Mouse (Mus musculus): ENCODE results near the gene Thoc5. TPM values are rescaled to one million over a fixed set of nuclear protein-coding genes. Genes with fewer than 3 reads are reported as not detected.

The Thoc5 gene
- 39.0 and 39.5 TPM in 2 replicates for polyA plus RNA-seq (2015; fragmentation: Nextera tagmentation; extraction: Ambion mirVana)

DNA sequence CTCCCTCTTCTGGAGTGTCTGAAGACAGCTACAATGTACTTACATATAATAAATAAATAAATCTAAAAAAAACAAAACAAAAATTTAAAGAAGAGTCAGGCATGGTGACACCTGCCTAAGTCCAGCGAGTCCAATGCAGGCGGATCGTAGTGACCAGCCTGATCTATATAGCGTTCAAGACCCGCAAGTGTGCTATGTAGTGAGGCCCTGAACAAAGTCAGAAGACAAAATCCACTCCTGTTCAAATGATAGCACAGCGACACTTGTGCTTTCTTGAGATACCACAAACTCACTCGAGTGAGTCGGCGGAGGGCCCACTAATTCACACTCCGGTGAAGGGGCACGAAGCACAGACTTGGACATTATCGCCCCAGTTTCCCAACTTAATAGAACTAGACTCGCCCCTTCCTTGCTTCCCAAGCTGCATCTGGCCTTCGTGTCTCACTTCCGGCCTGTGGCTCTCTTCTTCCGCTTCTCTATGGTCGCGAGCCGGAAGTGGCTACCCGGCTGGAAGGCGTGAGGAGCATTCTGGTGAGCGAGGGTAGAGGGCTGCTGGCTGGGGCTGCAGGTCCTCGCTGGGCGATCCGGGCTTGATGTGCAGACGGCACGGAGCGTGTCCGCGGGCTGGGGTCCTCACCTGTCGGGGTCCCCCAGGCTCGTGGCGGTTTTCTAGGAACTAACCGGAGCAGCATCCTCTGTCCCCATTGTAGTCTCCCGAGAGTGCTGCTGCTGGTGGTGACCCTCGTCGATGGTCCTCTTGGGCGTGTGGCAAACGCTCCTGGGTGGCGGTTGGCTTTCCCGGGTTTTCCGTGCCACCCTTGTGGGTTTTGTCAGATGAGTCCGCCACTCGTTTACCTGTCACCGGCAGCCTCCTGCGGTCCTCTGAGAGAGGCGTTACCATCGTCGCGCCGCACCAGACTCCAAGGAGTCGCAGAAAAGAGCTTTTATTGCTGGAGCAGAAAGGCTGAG lies at the start of gene Thoc5:
Thoc5 (plus strand) TSS at position 473 of the 969 bp plus-strand sequence.
- Histone ChIP-seq H3K27ac (ENCODE audit: low read length) (peak within 1 kb of the TSS; percentile 82), H3K36me3 (ENCODE audit: insufficient read depth, low read length) (peaks cover 18% of the 10 kb centered on the region), H3K9ac (replicated peaks; ENCODE audit: low read length) (peak within 1 kb of the TSS; percentile 87), H3K4me3 (ENCODE audit: low read length) (peak within 1 kb of the TSS; percentile 92), H3K4me2 (replicated peaks; ENCODE audit: low read depth, low read length) (peak within 1 kb of the TSS; percentile 91), H3K9me3 (ENCODE audit: low read length) (no peaks in the 10 kb centered on the region), H3K4me1 (ENCODE audit: insufficient read depth, low read length) (peaks cover 6% of the 10 kb centered on the region; the same call in 1 of the 2 replicates), H3K27me3 (ENCODE audit: insufficient read depth, low read length) (no peaks in the 10 kb centered on the region)
- whole genome bisulfite sequencing, result 2% methylated on average over 52 of the region's 52 CpGs
- peak; percentile 93 for ATAC-seq (ENCODE audit: low FRiP score, low TSS enrichment)

GRCm38 (mm10) chr11:4848483-4849248 lies 46.5 kb upstream of the Thoc5 start:
- Histone ChIP-seq H3K4me1 (ENCODE audit: insufficient read depth, low read length) (peaks cover 15% of the 10 kb centered on the region; the same call in 1 of the 2 replicates), H3K4me2 (replicated peaks; ENCODE audit: low read depth, low read length) (peak overlapping the region; percentile 68), H3K4me3 (ENCODE audit: low read length) (peak overlapping the region; percentile 83), H3K27me3 (ENCODE audit: insufficient read depth, low read length) (no peaks in the 10 kb centered on the region), H3K27ac (ENCODE audit: low read length) (peak overlapping the region; percentile 77), H3K9me3 (ENCODE audit: low read length) (no peaks in the 10 kb centered on the region), H3K36me3 (ENCODE audit: insufficient read depth, low read length) (no peaks in the 10 kb centered on the region), H3K9ac (replicated peaks; ENCODE audit: low read length) (peak overlapping the region; percentile 94)
- WGBS, result under 1% methylated on average over 50 of the region's 50 CpGs
- peak; percentile 66 for ATAC-seq (ENCODE audit: low FRiP score, low TSS enrichment)

- no peaks in the 10 kb centered on the region for H3K9me3 ChIP-seq (ENCODE audit: low read length)
- under 1% methylated on average over 60 of the region's 60 CpGs for WGBS
These were observed 45.7 kb upstream of the Thoc5 start, which contains the start of gene Nf2 for GRCm38 (mm10) chr11:4849258-4849943. Nf2 (minus strand) TSS chr11:4849536.

DNA sequence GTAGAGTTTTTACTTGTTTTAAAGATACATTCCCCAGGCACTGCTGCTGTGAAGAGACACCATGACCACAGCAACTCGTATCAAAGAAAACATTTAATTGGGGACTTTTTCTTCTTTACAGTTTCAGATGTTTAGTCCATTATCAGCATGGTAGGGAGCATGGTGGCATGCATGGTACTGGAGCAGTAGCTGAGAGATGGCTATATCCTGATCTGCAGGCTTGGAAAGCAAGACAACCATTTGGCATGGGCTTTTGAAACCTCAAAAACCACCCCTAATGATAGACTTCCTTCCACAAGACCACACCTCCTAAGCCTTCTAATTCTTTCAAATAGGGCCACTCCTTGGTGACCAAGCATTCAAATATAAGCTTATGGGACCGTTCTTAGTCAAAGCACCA lies 44.7 kb upstream of the Thoc5 start:
- WGBS, result 90% methylated on average over 2 of the region's 2 CpGs
- no peak for ATAC-seq (ENCODE audit: low FRiP score, low TSS enrichment)
- H3K9me3 ChIP-seq (ENCODE audit: low read length), result no peaks in the 10 kb centered on the region
- H3K27ac ChIP-seq (ENCODE audit: low read length), result no peak overlapping the region
- 0 out of 2 replicates have a peak overlapping the region, but pooled peaks have one; percentile 83 for H3K4me3 ChIP-seq (ENCODE audit: low read length)
- peaks cover 15% of the 10 kb centered on the region; the same call in 1 of the 2 replicates for H3K4me1 ChIP-seq (ENCODE audit: insufficient read depth, low read length)
- no peaks in the 10 kb centered on the region for H3K27me3 ChIP-seq (ENCODE audit: insufficient read depth, low read length)
- no peaks in the 10 kb centered on the region for H3K36me3 ChIP-seq (ENCODE audit: insufficient read depth, low read length)
- no peak overlapping the region for H3K9ac ChIP-seq (replicated peaks; ENCODE audit: low read length)
- H3K4me2 ChIP-seq (replicated peaks; ENCODE audit: low read depth, low read length), result no peak overlapping the region

More at GRCm38 (mm10) chr11:4849258-4849943, 45.7 kb upstream of the Thoc5 start, which contains the start of gene Nf2:
- no peaks in the 10 kb centered on the region for H3K36me3 ChIP-seq (ENCODE audit: insufficient read depth, low read length)
- H3K27ac ChIP-seq (ENCODE audit: low read length), result peak within 1 kb of the TSS; percentile 77
- peaks cover 15% of the 10 kb centered on the region; the same call in 1 of the 2 replicates for H3K4me1 ChIP-seq (ENCODE audit: insufficient read depth, low read length)
- H3K27me3 ChIP-seq (ENCODE audit: insufficient read depth, low read length), result no peaks in the 10 kb centered on the region
- H3K9ac ChIP-seq (replicated peaks; ENCODE audit: low read length), result peak within 1 kb of the TSS; percentile 94
- H3K4me2 ChIP-seq (replicated peaks; ENCODE audit: low read depth, low read length), result peak within 1 kb of the TSS; percentile 68
- H3K4me3 ChIP-seq (ENCODE audit: low read length), result peak within 1 kb of the TSS; percentile 83
- peak; percentile 100 for ATAC-seq (ENCODE audit: low FRiP score, low TSS enrichment)

- no peak for ATAC-seq (ENCODE audit: low FRiP score, low TSS enrichment)
- no peaks in the 10 kb centered on the region for H3K9me3 ChIP-seq (ENCODE audit: low read length)
- H3K4me1 ChIP-seq (ENCODE audit: insufficient read depth, low read length), result peaks cover 4% of the 10 kb centered on the region; the same call in 1 of the 2 replicates
- no peak overlapping the region for H3K4me2 ChIP-seq (replicated peaks; ENCODE audit: low read depth, low read length)
- H3K9ac ChIP-seq (replicated peaks; ENCODE audit: low read length), result no peak overlapping the region
- no peak overlapping the region for H3K4me3 ChIP-seq (ENCODE audit: low read length)
- H3K27ac ChIP-seq (ENCODE audit: low read length), result no peak overlapping the region
- no peaks in the 10 kb centered on the region for H3K36me3 ChIP-seq (ENCODE audit: insufficient read depth, low read length)
- no peaks in the 10 kb centered on the region for H3K27me3 ChIP-seq (ENCODE audit: insufficient read depth, low read length)
These were observed 42.1 kb upstream of the Thoc5 start for GRCm38 (mm10) chr11:4853021-4853420.

DNA sequence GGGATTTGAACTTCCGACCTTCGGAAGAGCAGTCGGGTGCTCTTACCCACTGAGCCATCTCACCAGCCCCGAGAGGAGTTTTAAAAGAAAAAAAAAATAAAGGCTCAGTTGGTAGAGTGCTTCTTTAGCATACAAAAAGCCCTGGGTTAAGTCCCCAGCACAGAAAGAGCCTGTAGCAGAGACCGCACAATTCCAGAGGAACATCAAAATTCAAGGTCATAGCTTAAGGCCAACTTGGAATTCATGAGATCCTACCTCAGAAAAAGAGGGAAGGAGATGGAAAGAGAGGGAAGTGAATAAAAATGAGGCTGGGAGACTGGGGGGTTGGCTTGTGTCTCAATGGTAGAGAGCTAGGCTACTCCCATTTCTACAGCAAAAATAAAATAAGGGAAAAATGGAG lies 40.9 kb upstream of the Thoc5 start:
- Histone ChIP-seq H3K36me3 (ENCODE audit: insufficient read depth, low read length) (no peaks in the 10 kb centered on the region), H3K4me1 (ENCODE audit: insufficient read depth, low read length) (no peaks in the 10 kb centered on the region; the same call in 1 of the 2 replicates), H3K4me2 (replicated peaks; ENCODE audit: low read depth, low read length) (no peak overlapping the region), H3K4me3 (ENCODE audit: low read length) (no peak overlapping the region), H3K9me3 (ENCODE audit: low read length) (no peaks in the 10 kb centered on the region), H3K9ac (replicated peaks; ENCODE audit: low read length) (no peak overlapping the region), H3K27ac (ENCODE audit: low read length) (no peak overlapping the region), H3K27me3 (ENCODE audit: insufficient read depth, low read length) (no peaks in the 10 kb centered on the region)
- 92% methylated on average over 5 of the region's 5 CpGs for WGBS
- ATAC-seq (ENCODE audit: low FRiP score, low TSS enrichment), result no peak

GRCm38 (mm10) chr11:4858416-4858815 lies 36.7 kb upstream of the Thoc5 start:
- Histone ChIP-seq H3K4me3 (ENCODE audit: low read length) (no peak overlapping the region), H3K27ac (ENCODE audit: low read length) (no peak overlapping the region), H3K36me3 (ENCODE audit: insufficient read depth, low read length) (no peaks in the 10 kb centered on the region), H3K9me3 (ENCODE audit: low read length) (no peaks in the 10 kb centered on the region), H3K27me3 (ENCODE audit: insufficient read depth, low read length) (no peaks in the 10 kb centered on the region), H3K4me1 (ENCODE audit: insufficient read depth, low read length) (peaks cover 10% of the 10 kb centered on the region), H3K4me2 (replicated peaks; ENCODE audit: low read depth, low read length) (no peak overlapping the region), H3K9ac (replicated peaks; ENCODE audit: low read length) (no peak overlapping the region)
- ATAC-seq (ENCODE audit: low FRiP score, low TSS enrichment), result no peak
- 64% methylated on average over 2 of the region's 2 CpGs for WGBS

DNA sequence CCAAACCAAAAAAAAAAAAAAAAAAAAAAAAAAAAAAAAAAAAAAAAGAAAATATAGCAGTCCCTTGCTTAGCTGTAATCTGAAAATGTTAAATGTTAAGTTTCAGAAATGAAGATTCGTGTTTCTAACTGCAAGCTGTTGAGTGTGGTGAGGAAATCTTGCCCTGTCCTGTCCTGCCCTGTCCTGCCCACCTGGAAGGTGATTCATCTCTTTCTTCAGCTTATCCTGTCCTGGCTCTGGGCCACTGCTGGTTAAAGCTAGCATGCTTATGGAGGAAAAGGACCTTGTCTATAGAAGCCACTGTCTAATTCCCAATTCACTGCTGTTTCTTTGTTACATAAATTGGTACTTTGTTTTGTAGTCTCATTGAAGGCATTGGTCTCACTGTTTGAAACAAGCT lies 34.1 kb upstream of the Thoc5 start:
- no peak overlapping the region for H3K4me2 ChIP-seq (replicated peaks; ENCODE audit: low read depth, low read length)
- H3K9ac ChIP-seq (replicated peaks; ENCODE audit: low read length), result no peak overlapping the region
- 48% methylated on average over 1 of the region's 1 CpGs for WGBS
- no peak overlapping the region for H3K27ac ChIP-seq (ENCODE audit: low read length)
- H3K4me1 ChIP-seq (ENCODE audit: insufficient read depth, low read length), result peaks cover 10% of the 10 kb centered on the region
- no peaks in the 10 kb centered on the region for H3K36me3 ChIP-seq (ENCODE audit: insufficient read depth, low read length)
- no peaks in the 10 kb centered on the region for H3K9me3 ChIP-seq (ENCODE audit: low read length)
- no peak overlapping the region for H3K4me3 ChIP-seq (ENCODE audit: low read length)
- no peak for ATAC-seq (ENCODE audit: low FRiP score, low TSS enrichment)
- H3K27me3 ChIP-seq (ENCODE audit: insufficient read depth, low read length), result no peaks in the 10 kb centered on the region
